Mouse (Mus musculus): ENCODE results near the gene Camkv.

The Camkv gene

GRCm38 (mm10) chr9:107918884-107919283, 16.6 kb upstream of the Camkv start:
- in situ Hi-C loops (cut with MboI; ENCODE audit: unreplicated experiment in 2 of 2), result no loop called here

GRCm38 (mm10) chr9:107919441-107919840, 16.0 kb upstream of the Camkv start:
- in situ Hi-C loops (cut with MboI; ENCODE audit: unreplicated experiment in 2 of 2), result no loop called here

GRCm38 (mm10) chr9:107923021-107923420, 12.5 kb upstream of the Camkv start:
- in situ Hi-C loops (cut with MboI; ENCODE audit: unreplicated experiment in 2 of 2), result no loop called here

GRCm38 (mm10) chr9:107923956-107924355, 11.5 kb upstream of the Camkv start:
- in situ Hi-C loops (cut with MboI; ENCODE audit: unreplicated experiment in 2 of 2), result no loop called here

GRCm38 (mm10) chr9:107925251-107925650, 10.2 kb upstream of the Camkv start:
- in situ Hi-C loops (cut with MboI; ENCODE audit: unreplicated experiment in 2 of 2), result no loop called here

DNA sequence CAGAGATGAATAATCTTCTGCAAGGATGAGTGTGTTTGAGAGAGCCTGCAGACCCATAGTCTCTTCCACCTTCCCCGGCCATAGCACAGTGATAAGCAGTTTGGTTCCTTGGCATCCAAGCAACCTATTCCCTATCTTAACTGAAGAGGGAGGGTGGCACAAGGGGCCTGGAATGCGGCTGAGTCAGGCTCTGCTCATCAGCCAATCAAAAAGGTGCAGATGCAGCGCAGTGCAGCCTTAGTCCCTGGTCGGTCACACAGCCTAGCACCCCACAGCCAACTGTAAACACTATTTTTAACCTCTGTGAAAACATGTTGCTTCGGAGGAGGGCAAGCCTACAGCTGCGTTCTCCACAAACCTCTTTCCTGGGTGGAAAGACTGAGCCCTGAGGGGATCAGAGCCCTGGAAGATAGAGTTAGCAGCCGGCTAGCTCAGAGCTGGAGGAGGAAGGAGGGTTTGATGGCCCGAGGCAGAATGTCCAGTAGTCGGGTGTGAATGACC, 8.5 kb upstream of the Camkv start:
- in situ Hi-C loops (cut with MboI; ENCODE audit: unreplicated experiment in 2 of 2), result no loop called here

DNA sequence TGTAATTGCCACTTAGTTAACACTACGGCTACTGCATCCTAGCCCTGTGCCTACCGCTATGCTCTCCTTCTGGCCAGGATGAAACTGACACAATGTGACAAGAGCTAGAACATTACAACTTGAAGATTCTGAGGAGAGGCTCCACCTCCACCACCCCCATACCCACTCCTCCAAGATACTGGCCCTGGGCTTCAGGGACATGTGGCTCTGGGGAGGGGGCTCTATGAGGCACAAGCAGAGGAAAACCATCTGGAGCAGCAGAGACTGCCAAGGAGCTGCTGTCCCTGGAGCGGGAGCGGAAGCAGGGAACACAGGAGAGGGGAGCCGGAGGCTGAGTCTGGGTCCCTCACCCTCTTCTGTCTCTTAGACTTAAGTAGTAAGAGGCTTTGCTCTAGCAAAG, 7.7 kb upstream of the Camkv start:
- in situ Hi-C loops (cut with MboI; ENCODE audit: unreplicated experiment in 2 of 2), result no loop called here

DNA sequence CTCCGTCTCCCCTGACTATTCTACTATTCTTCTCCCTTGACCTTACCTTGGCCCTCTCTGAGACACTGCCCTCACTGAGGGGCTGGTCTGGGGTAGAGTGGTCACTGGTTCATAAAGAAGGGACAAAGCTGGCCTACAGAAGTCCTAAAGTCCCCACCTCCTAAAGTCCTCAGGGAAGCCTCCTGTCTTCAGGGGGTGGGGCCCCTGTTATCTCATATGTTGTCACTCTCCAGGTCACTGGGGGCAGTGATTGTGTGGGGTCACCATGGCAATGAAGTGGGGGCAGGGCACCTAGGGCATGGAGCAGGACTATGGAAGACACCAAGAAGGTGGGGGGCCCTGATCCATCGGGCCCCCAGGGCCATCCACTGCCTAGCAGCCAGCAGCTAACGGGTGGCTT, 7.3 kb upstream of the Camkv start, which contains the start of gene Actl11:
Gene Actl11, plus strand, starts transcription at position 301 of the 400 bp plus-strand sequence.
- in situ Hi-C loops (cut with MboI; ENCODE audit: unreplicated experiment in 2 of 2), result no loop called here

- in situ Hi-C loops (cut with MboI; ENCODE audit: unreplicated experiment in 2 of 2), result no loop called here
These were observed 3.3 kb upstream of the Camkv start for GRCm38 (mm10) chr9:107932221-107932620.

GRCm38 (mm10) chr9:107934146-107934545, 1.3 kb upstream of the Camkv start:
- in situ Hi-C loops (cut with MboI; ENCODE audit: unreplicated experiment in 2 of 2), result no loop called here

GRCm38 (mm10) chr9:107935790-107936214, 328 bp downstream of the Camkv start:
- in situ Hi-C loops (cut with MboI; ENCODE audit: unreplicated experiment in 2 of 2), result no loop called here

DNA sequence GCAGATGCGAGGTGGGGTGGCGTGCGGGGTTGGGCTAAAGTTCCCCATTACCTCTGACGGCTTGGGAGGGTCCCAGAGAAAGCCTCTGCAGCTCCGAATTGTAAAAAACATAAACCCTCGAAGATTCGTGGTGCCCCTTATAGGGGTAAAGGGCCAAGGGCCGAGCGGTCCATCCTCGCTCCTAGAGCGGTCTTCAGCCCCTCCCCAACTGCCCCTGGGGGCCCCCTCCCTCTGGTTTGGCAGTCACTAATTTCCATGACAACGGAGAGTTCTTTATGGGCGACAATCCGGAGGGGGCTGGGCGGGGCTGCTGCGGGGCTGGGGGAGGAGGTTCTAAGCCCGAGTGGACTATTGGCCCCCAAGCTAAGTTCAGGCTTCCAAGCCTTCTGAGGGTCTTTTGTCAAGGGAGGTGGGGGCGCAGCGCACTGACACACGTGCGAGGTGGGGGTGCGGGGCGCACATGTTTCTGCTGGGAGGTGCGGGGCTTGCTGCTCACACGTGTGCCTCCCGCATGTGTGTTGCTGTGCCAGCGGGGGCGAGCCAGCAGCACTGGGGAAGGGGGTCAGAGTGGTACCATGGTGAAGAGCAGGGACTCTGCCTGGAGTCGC, 845 bp downstream of the Camkv start:
- in situ Hi-C loops (cut with MboI; ENCODE audit: unreplicated experiment in 2 of 2), result no loop called here

DNA sequence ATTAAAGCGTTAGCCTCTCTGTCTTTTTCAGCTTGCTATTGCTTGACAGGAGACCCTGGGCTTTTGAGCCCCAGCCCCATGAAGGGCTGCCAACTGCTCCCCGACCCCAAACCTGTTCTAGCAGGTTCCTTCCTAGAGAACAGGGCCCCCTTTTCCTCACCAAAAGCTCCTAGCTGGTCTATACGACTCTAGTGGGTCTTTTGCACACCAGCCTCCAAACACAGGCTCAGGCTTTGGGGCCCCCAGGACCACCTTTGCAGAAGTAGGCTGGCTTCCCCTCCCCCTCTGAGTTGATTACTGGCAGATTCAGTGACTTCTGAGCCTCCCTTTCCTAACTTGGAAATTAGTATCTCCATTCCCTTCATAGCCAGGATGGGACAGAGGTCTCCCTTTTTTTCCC, 1.4 kb downstream of the Camkv start:
- in situ Hi-C loops (cut with MboI; ENCODE audit: unreplicated experiment in 2 of 2), result no loop called here

DNA sequence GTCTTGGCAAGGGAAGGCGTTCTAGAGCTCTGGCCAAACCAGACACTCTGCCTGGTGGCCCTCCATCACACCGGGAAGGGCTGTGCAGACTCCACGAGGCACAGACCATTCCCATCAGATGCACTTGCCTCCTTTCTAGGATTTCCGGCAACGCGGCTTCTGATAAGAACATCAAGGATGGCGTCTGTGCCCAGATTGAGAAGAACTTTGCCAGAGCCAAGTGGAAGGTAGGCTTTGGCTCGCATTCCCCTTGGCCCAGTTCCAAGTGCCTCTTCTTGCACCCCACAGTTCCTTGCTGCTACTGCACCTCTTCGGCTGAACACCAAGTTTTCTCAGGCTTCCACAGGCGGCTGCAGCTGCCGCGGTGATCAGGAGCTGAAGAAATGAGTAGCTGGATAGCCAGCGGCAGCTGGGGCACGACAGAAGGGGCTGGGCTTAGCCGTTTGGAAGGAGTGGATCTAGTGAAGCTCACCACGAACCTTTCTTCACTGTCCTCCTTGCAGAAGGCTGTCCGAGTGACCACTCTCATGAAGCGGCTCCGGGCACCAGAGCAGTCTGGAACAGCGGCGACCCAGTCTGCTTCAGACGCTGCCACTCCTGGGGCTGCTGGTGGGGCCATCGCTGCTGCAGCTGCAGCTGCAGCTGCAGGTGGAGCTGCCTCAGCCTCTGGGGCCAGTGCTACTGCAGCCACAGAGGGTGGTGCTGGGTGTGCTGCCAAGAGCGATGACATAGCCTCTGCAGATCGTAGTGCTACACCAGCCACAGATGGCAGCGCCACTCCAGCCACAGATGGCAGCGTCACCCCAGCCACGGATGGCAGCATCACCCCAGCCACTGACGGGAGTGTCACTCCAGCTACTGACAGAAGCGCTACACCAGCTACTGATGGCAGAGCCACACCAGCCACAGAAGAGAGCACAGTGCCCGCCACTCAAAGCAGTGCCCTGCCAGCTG, 12.0 kb downstream of the Camkv start:
- in situ Hi-C loops (cut with MboI; ENCODE audit: unreplicated experiment in 2 of 2), result loop anchor here in 1 of 2 experiments (5.0 kb wide), 1 partner anchor 35 kb away; no protein-coding TSS in a partner anchor

- in situ Hi-C loops (cut with MboI; ENCODE audit: unreplicated experiment in 2 of 2), result loop anchor here in 1 of 2 experiments (5.0 kb wide), 1 partner anchor 37 kb away; no protein-coding TSS in a partner anchor
These were observed 13.9 kb downstream of the Camkv start for GRCm38 (mm10) chr9:107949184-107949921.

DNA sequence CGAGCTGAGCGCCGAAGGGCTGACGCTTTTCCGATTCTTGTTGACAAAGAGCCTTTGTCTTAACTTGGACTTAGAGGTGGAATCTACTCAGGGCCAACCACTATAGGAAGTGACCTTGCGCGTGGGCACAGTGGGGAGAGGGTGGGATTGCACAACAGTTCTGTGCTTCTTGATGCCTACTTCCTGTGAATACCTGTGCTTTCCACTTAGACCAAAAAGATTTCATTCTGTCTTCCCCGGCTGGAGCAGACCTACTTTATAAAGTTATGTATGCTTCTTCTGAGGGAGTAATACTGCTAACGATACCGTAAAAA, 14.4 kb downstream of the Camkv start, which contains the start of gene Traip:
Gene Traip, plus strand, starts transcription at position 215 of the 314 bp plus-strand sequence.
- in situ Hi-C loops (cut with MboI; ENCODE audit: unreplicated experiment in 2 of 2), result loop anchor here in 1 of 2 experiments (5.0 kb wide), 1 partner anchor 38 kb away; no protein-coding TSS in a partner anchor

DNA sequence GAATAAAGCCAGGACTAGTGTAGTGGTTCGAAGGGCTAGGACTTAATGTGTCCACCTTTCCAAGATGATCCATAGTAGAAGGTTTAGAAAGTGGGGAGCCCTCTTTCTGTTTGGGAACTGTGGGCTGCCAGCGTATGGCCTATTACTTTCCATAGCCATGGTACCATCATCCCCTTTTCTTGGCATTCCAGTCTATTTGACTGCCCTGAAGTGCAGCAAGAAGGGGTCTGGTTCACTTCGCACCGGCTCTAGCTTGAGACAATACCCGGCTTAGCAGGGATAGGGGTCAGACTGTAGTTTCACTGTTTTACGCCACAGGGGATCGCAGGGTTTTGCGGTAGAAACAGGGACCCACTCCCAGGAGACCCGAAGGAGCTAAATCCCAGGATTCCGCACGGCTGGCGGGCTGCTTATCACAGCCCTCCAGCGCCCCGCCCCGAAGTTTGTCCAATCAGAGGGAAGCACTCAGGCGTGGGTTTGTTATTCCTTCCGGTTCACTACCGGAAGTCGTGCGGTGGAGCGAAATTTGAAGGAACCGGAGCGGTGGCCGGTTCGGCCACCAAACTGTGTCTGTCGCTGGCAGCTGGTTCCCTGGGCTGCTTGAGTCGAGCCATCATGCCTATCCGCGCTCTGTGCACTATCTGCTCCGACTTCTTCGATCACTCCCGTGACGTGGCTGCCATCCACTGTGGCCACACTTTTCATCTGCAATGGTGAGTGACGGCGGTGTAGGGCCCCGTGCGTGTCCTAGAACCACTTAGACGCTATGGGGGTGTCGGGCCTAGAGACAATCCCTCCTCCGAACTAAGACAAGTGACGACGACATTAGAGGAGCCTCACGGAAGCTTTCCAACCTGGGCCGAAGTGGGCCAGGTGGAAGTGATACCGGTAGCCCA, 15.2 kb downstream of the Camkv start:
- in situ Hi-C loops (cut with MboI; ENCODE audit: unreplicated experiment in 2 of 2), result no loop called here

- in situ Hi-C loops (cut with MboI; ENCODE audit: unreplicated experiment in 2 of 2), result no loop called here
These were observed 20.3 kb downstream of the Camkv start for GRCm38 (mm10) chr9:107955613-107956289.

GRCm38 (mm10) chr9:107957141-107957540, 21.7 kb downstream of the Camkv start:
- in situ Hi-C loops (cut with MboI; ENCODE audit: unreplicated experiment in 2 of 2), result no loop called here
